Mouse (Mus musculus) colon, adult 2 months (tissue): ENCODE measurements around the gene Chchd4. TPM values are rescaled to one million over a fixed set of nuclear protein-coding genes. Genes with fewer than 3 reads are reported as not detected.

ENCODE experiments used
- polyA plus RNA-seq: library from polyadenylated mRNA; depleted of rRNA; stranded (reverse); fragments of >200 nt; gene quantifications from 2 replicates; pipeline ENCODE4 v1.2.3, GENCODE M21; 2012; rRNA removed

The Chchd4 gene
- polyA plus RNA-seq: 4.5 and 4.9 TPM in 2 replicates

GRCm38 (mm10) chr6:91472868-91473804, at the start of gene Chchd4, which contains the start of gene Tmem43:
Chchd4 (minus strand) TSS chr6:91473546.
Tmem43 (plus strand) TSS chr6:91473703.

GRCm38 (mm10) chr6:91515545-91516449, 42.5 kb upstream of the Chchd4 start, which contains the start of the genes Xpc and Lsm3:
Xpc (minus strand) TSS chr6:91515888.
Lsm3 (plus strand) TSS chr6:91515928.

Other genes starting within 250 kb of the Chchd4 start
- gene Wnt7a, start 62.2 kb downstream of the Chchd4 start, polyA plus RNA-seq: not detected in 2 replicates
- gene Tmem43, start 157 bp upstream of the Chchd4 start, polyA plus RNA-seq: 49.1 and 55.7 TPM in 2 replicates
- gene Xpc, start 42.3 kb upstream of the Chchd4 start, polyA plus RNA-seq: 6.0 and 6.2 TPM in 2 replicates
- 6.8 and 9.5 TPM in 2 replicates for gene Lsm3, start 42.4 kb upstream of the Chchd4 start, polyA plus RNA-seq
- 88.3 and 105 TPM in 2 replicates for gene Slc6a6, start 210.5 kb upstream of the Chchd4 start, polyA plus RNA-seq